Mouse (Mus musculus): ENCODE measurements around the gene Krt36.

Gene Krt36

DNA sequence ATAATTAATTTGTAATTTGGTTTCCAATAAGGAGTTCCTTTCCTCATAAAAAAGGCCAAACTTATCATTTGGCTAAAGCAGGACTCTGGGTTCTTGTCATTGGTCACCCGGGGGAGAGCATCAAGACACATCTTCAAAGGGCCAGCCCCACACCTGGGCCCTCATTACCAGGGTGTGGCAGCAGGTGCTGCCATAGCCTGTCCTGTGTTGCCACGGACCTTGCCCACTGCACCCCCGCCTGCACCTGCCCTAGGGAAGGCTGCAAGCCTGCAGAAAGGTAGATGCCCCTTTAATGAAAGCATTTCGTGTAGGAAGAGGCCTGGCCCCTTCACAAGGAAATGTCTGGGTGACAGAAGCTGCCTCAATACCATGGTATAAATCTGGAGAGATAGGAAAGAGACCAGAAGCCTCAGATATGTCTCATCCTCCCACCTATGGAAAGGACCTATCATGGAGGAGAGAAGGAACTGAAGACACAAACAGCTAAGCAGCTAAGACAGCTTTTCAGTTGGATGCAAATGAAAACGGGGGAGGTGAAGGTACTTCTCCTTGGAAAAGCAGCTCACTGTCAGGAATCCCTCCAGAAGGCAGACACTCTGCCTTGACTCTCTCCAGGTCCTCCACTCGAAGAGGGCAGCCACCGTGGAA lies 16.9 kb downstream of the Krt36 start:
- no peak for DNase-seq (ENCODE audit: low spot score in 2 of 2)

DNA sequence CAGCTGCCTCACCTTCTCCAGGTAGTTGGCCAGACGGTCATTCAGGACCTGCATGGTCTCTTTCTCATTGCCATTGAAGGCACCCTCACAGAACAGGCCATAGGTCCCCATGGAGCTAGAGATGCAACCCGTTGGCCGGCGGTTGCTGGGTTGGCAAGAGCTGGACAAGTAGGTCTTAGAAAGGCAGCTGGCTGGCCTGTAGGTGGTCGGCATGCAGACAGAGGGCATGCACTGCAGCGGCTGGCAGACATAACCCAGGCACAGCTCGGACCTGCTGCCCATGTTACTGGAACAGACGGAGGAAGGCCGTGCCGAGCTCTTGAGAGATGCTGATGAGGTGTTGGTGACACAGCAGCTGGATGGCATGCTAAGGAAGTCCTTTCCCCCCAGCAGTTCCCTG lies 17.6 kb downstream of the Krt36 start, which contains the start of gene Krt32:
Gene Krt32, minus strand, starts transcription at position 366 of the 400 bp plus-strand sequence.
- DNase-seq (ENCODE audit: low spot score in 2 of 2): no peak

DNA sequence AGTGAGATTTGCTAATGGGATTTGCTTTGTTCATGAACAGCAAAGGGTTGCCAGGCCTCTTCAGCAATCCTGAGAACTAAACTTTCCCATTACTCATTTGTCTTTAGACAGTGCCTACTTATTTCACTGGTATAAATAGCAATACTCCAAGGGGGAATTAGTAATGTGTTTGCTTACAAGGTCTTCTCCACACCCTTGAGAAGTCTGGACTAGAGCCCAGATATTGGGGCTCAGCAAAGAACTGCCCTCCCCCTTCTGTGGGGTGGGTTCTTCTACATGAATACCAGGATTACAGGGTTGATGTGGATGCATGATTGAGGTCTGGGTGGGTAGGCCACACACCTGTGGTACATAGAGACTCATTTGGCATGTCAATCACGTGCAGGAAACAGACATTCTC lies 31.6 kb downstream of the Krt36 start:
- DNase-seq (ENCODE audit: low spot score in 2 of 2): no peak

DNA sequence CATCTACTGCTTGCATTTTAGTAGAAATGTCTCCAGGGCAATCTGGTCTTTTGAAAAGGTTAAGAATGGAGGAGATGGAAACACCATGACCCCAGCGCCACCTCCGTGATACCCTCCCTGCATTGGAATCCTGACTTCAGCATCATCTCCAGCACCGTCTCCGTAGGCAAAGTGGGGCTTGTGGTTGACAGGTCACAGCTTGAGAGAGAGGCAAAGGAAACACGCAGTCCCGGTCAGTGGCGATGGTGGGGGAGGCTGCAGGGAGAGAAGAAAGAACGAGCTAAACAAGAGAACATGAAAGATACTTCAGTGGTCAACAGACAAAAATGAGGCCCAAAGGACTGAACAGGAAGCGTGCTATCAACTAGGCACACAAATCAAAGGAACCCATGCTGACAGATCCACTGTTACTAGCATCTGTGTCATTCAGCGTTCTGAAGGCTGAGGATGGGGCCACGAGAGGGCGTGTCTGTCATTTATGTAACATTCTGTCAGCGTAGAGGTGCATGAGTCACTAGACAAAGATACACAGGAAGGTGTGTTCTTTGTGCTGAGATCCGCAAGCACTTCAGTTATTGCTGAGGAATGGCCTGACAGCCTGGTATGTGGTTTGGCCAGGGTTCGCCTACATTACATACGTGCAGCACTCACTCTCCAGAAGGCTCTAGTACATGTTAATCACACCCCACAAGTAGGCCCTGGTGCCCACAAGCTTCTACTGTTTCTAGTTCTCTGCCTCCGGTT lies 38.0 kb downstream of the Krt36 start:
- DNase-seq (ENCODE audit: low spot score in 2 of 2): no peak

DNA sequence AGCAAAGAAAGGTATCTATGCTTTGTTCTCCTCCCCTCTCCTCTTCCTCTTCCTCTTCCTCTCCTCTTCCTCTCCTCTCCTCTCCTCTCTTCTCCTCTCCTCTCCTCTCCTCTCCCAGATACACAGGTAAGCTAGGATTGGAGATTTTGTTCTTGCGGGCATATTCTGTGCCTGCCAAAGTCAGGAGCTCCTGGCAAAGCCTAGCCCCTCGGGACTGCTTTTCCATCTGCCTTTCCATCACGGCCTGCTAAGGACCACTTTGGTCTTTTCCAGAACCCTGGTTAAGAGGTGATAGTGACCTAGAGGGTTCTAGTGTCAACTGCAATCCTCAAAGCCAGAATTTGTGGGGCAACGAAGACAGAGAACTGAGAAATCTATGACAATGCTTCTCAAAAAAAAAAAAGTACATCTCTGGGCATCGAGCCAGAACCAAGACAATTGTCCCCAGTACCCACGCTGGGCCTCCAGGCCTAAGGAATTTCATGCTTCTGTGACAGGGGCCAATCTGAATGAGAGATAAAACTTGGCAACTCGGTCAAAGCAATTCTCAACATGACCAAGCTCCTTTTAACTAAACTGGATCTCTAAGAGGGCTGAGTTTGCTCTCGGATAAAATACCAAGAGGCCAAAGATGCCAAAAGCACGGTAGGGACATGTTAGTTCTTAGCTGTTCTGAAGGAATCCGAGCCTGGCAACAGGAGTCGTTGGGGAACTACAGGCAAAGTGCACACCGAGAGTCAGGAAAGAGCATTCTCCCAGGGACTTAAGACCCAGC lies 39.0 kb downstream of the Krt36 start:
- no peak for DNase-seq (ENCODE audit: low spot score in 2 of 2)

DNA sequence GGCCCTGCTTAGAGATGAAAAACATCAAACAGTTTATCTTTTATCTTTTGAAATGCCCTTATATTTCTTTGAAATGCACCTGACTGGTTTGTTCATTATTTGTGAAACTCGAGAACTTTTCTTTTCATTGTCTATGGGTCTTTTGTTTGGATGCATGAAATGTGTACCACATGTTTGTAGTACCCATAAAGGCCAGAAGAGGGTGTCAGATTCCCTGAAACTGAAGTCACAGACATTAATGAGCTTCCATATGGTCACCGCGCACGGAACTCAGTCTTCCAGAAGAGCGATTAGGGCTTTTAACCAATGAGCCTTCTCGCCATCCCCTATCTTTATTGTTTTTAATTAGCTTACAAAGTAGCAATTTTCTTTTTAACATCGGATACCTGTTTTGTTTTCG lies 46.6 kb downstream of the Krt36 start:
- DNase-seq (ENCODE audit: low spot score in 2 of 2): no peak

DNA sequence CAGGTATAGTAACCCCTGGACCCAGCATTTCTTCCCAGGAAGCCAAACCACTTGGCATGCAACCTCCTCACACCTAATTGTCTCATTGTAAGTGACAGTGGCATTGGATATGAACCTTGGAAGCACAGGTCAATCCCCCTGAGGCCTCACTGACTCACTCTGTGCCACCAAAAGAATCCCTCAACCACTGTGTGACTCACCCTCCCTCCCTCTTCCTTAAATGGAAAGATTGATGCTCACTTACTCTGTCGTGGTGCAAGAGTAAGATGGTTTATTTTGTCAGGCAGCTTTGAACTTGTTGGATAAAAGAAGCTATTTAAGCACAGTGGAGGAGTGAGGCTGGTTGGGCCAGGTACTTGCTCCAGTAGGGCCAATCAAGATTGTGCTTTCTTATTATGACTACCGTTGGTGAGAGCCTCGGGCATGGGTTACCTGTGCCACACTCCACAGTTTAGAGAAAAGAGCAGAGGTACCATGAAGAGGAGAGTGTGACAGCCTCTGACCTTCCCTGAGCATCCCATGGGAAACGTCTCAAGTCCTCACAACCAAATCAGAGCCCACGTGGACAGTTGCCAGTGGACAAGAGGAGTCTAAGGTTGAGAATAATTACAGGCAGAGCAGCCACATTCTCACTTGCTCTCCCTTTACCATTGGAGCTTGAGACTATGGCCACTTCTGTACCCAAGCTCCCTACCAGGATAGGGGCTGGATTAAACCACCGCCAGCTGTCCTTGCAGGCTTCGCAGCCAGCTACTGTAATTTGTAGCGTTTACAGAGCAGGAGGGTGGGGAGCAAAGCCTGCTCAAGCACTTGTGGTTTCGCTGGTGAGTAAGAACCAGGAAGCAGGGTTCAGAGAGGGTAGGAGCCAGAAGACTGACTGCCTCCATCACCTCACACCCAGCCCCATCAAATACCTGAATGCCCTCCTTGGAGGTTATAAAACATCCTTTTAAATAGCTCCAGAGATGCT lies 49.5 kb downstream of the Krt36 start:
- DNase-seq (ENCODE audit: low spot score in 2 of 2): no peak

Data from right cerebral cortex, postnatal 36 days (tissue).